Mouse (Mus musculus) limb, embryonic 13.5 days (tissue): ENCODE data around the gene Phf21a. TPM values are rescaled to one million over a fixed set of nuclear protein-coding genes. Genes with fewer than 3 reads are reported as not detected.

ENCODE experiments used
- ATAC-seq: fragments of 200-750 bp; cut with Nextera tagmentation; 2 replicates; pipeline ENCODE4 v1.8.0; 2017; ENCODE audit warnings: low read depth, moderate number of reproducible peaks, moderate TSS enrichment; ENCODE audit not compliant: low FRiP score
- H3K27ac ChIP-seq: fragments of 300-500 bp; sonication (generic); 2 replicates; pipeline ENCODE4 v1.5.1; 2015; ENCODE audit warnings: inconsistent platforms, mild to moderate bottlenecking, moderate library complexity
- H3K27me3 ChIP-seq: fragments of 300-500 bp; sonication (generic); 2 replicates; pipeline ENCODE4 v1.6.1; 2015; ENCODE audit warnings: mild to moderate bottlenecking, inconsistent platforms
- H3K36me3 ChIP-seq: fragments of 300-500 bp; sonication (generic); 2 replicates; pipeline ENCODE4 v1.6.1; 2015; ENCODE audit warnings: inconsistent platforms, mild to moderate bottlenecking, moderate library complexity
- H3K4me1 ChIP-seq: fragments of 300-500 bp; sonication (generic); 2 replicates; pipeline ENCODE4 v1.6.1; 2015; ENCODE audit warnings: inconsistent platforms
- H3K4me2 ChIP-seq: fragments of 300-500 bp; sonication (generic); replicated peaks from 2 replicates; pipeline ENCODE4 v1.6.1; 2015; ENCODE audit warnings: inconsistent platforms, mild to moderate bottlenecking, moderate library complexity
- H3K4me3 ChIP-seq: fragments of 300-500 bp; sonication (generic); 2 replicates; pipeline ENCODE4 v1.5.1; 2015; ENCODE audit warnings: moderate library complexity, mild to moderate bottlenecking, inconsistent platforms
- H3K9ac ChIP-seq: fragments of 300-500 bp; sonication (generic); 2 replicates; pipeline ENCODE4 v1.6.1; 2015; ENCODE audit warnings: mild to moderate bottlenecking, inconsistent platforms
- H3K9me3 ChIP-seq: fragments of 300-500 bp; sonication (generic); 2 replicates; pipeline ENCODE4 v1.6.1; 2016; ENCODE audit warnings: inconsistent platforms
- WGBS: fragments of 180-500 bp; shearing (Covaris S2); methylation state at CpG from one replicate; pipeline ENCODE4 v1.1.7; 2015; 5-methylcytosine and 5-hydroxymethylcytosine counted together
- microRNA counts: library from miRNA; unstranded; fragments of <30 nt; microRNA quantifications from one replicate; lab custom pipeline; 2016
- microRNA-seq: library from miRNA; unstranded; fragments of <30 nt; microRNA quantifications from one replicate; pipeline ENCODE4, GENCODE M21; 2016
- polyA plus RNA-seq: library from polyadenylated mRNA; unstranded; fragments of >200 nt; fragmentation: Nextera tagmentation; extraction: Ambion mirVana; gene quantifications from 2 replicates; pipeline ENCODE4 v1.2.1, GENCODE M21; 2015

Phf21a gene
- polyA plus RNA-seq, 1 experiment from 2014 or later = 46.8 TPM

DNA sequence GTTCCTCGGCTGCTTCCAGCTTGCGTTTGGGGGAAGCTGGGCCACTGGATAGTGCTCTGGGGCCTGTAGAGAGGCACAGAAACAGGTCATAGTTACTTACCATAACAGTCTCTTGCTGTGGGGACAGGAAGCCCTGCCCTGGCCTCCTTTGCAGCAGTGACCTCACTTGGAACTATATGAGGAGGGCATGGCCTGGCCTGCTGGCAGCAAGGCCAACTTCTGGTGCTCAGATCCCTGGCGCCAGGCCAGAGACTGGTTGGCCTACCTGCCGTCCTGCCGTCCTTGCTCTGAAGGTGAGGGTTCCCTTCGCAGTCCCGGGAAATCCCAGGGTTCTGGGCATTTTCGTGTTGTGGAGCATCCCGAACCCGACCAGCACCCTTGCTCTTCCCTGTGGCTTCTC lies 318.8 kb downstream of the Phf21a start:
- Histone ChIP-seq H3K4me3 (no peak overlapping the region), H3K9me3 (no peaks in the 10 kb centered on the region), H3K9ac (no peak overlapping the region), H3K27ac (no peak overlapping the region), H3K4me2 (no peak overlapping the region), H3K4me1 (no peaks in the 10 kb centered on the region), H3K27me3 (no peaks in the 10 kb centered on the region), H3K36me3 (peaks cover 100% of the 10 kb centered on the region)
- ATAC-seq = no peak
- 88% methylated on average over 10 of the region's 10 CpGs for WGBS

MicroRNAs encoded within 50 kb of the gene (microRNA counts, 519-probe panel; counts per million panel counts)
- microRNA mmu-miR-1955 (lab: Ali Mortazavi, UCI) = 3,781 counts per million, percentile 72 among the panel's probes with 10 or more counts

Small RNA genes lying within 50 kb of the gene (microRNA-seq; reads per million reads assigned to microRNA genes)
- gene Mir1955 (25.6 reads per million, percentile 37 among the genes with 10 or more reads in this experiment), gene Mir7000 (not detected)

Other genes with a start within 250 kb of the Phf21a start
- 0.38 and 0.78 TPM in 2 replicates for gene Chrm4, start 165.9 kb upstream of the Phf21a start, polyA plus RNA-seq
- 1,939 and 1,982 TPM in 2 replicates for gene Mdk, start 160.8 kb upstream of the Phf21a start, polyA plus RNA-seq
- gene Gm9821, start 147.4 kb upstream of the Phf21a start, polyA plus RNA-seq = 0.27 and 0.61 TPM in 2 replicates
- 33.0 and 34.0 TPM in 2 replicates for gene Dgkz, start 117.3 kb upstream of the Phf21a start, polyA plus RNA-seq
- 10.1 and 10.9 TPM in 2 replicates for gene Creb3l1, start 68.6 kb upstream of the Phf21a start, polyA plus RNA-seq